Mouse (Mus musculus): ENCODE measurements around the gene Ift80. TPM values are rescaled to one million over a fixed set of nuclear protein-coding genes. Genes with fewer than 3 reads are reported as not detected.

Ift80 gene
- polyA plus RNA-seq (2014; fragmentation: Illumina TruSeq; extraction: RNeasy Lipid Tissue Mini Kit (QIAGEN cat#74804)): 59.4 TPM

DNA sequence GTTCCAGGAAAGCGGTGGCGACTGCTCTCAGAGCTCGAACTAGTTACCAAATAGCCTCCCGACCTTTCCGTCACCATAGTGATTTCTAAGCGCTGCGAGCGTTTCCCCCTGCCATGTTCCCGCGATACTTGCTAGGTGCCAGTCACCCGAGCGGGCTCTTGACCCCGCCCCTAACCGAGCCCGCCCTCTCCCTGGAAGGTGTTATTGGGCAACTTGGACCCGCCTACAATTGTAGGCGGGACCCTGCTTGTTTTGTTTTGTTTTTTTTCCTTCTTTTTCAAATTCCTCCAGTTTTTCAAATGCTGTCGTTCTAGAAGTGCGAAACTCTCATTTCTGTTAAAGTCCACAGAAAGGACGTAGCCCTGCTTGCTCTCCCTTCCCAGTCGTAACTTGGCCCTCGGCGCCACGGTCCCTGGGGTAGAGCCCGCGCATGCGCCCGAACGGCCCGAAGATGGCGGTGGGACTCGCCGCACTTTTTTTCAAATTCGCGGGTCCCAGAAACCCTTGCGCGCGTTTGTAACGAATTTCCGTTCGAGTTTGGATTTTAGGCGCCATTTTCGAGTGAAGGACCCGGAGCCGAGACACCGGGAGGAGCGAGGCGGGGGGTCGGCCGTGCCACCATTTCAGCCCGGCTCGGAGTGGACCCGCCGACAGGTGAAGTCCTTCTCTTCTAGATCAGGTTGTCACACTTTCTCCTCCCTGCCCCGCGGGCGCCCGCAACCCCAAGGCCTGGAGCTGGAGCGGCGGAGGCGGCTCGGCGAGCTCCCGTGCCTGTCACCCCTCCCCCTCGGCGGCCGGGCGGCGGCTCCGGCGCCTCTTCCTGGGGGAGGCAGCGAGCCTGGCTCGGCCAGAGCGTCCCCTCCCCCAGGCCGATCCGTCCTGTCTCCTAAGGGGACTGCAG, at the start of gene Ift80, which contains the start of gene Smc4:
TSS of gene Ift80 (minus strand) at position 134 of the 901 bp plus-strand sequence.
TSS of gene Smc4 (plus strand) at position 302 of the 901 bp plus-strand sequence.

DNA sequence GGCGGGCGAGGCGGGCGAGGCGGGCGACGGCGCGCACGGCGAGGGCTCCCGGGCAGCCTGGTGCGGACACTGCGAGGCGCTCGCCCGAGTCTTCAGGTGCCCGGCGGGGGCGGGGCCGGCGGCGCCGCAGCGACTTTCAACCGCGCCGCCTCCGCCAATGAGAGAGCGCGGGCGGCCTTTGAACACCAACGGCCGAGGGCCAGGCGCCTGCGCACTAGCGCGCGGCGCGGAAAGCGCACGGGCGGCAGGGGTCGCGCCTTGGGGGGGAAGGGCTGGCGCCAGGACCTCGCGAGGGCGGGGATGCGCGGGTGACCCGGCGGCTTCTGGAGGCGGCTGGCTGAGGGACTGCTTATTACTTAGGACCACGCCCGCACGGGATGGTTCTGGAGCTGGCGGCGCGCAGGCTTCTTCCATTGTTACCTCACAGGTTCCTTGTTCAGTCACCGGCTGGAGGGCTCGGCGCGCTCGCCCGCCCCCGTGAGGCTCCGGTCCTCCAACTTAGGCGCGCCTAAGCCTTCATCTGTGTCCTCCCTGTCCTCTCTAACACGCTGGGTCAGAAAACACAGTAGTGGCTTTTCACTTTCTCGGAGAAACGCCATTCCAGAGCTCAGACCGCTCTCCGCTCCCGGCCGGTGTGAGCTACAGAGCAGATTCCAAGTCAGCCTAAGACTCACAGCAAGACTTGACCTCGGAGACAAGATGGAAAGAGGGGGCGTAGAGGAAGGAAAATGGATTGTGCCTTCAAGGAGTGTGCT, 40.5 kb upstream of the Ift80 start, which contains the start of gene Trim59:
TSS of gene Trim59 (minus strand) at position 111 of the 755 bp plus-strand sequence.

DNA sequence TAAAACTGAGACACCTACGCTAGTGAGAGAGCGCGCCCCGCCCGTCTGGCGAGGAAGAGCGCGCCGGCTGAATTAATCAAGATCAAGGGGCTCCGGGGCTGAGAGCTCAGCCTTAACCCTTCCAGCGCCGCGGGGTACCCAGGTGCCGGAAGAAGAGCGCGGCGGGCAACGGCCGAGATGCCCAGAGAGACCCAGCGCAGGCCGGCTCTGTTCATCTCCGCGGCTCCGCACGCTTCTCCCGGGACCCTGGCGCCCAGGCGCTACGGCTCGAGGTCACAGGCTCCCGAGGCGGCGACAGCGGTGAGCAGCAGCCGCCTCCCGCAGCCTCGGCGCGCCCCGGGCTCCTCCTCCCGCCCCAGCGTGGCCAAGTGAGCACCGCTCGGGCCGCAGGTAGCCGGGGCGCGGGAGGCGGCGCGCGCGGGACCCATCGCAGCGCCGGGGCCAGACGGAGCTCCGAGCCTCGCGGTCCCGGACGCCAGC, 135.1 kb downstream of the Ift80 start, which contains the start of gene 1110032F04Rik:
TSS of gene 1110032F04Rik (plus strand) at position 376 of the 480 bp plus-strand sequence.

Other genes with a start within 250 kb of the Ift80 start
- 118 TPM for gene 1110032F04Rik, start 135.0 kb downstream of the Ift80 start, polyA plus RNA-seq (2014; fragmentation: Illumina TruSeq; extraction: RNeasy Lipid Tissue Mini Kit (QIAGEN cat#74804))
- 402 TPM for gene Smc4, start 168 bp upstream of the Ift80 start, polyA plus RNA-seq (2014; fragmentation: Illumina TruSeq; extraction: RNeasy Lipid Tissue Mini Kit (QIAGEN cat#74804))
- 165 TPM for gene Trim59, start 40.2 kb upstream of the Ift80 start, polyA plus RNA-seq (2014; fragmentation: Illumina TruSeq; extraction: RNeasy Lipid Tissue Mini Kit (QIAGEN cat#74804))
- 222 TPM for gene Kpna4, start 122.5 kb upstream of the Ift80 start, polyA plus RNA-seq (2014; fragmentation: Illumina TruSeq; extraction: RNeasy Lipid Tissue Mini Kit (QIAGEN cat#74804))
- 0.66 TPM for gene Arl14, start 217.8 kb upstream of the Ift80 start, polyA plus RNA-seq (2014; fragmentation: Illumina TruSeq; extraction: RNeasy Lipid Tissue Mini Kit (QIAGEN cat#74804))

Data from ovary, adult 10 weeks (tissue).